Mouse (Mus musculus): ENCODE results near the gene Use1. TPM values are rescaled to one million over a fixed set of nuclear protein-coding genes. Genes with fewer than 3 reads are reported as not detected.
A peak's percentile ranks its signal among the peaks of the same experiment; 100 is the strongest.

Gene Use1
- polyA plus RNA-seq, 1 experiment from 2014 or later, result 71.7 TPM

DNA sequence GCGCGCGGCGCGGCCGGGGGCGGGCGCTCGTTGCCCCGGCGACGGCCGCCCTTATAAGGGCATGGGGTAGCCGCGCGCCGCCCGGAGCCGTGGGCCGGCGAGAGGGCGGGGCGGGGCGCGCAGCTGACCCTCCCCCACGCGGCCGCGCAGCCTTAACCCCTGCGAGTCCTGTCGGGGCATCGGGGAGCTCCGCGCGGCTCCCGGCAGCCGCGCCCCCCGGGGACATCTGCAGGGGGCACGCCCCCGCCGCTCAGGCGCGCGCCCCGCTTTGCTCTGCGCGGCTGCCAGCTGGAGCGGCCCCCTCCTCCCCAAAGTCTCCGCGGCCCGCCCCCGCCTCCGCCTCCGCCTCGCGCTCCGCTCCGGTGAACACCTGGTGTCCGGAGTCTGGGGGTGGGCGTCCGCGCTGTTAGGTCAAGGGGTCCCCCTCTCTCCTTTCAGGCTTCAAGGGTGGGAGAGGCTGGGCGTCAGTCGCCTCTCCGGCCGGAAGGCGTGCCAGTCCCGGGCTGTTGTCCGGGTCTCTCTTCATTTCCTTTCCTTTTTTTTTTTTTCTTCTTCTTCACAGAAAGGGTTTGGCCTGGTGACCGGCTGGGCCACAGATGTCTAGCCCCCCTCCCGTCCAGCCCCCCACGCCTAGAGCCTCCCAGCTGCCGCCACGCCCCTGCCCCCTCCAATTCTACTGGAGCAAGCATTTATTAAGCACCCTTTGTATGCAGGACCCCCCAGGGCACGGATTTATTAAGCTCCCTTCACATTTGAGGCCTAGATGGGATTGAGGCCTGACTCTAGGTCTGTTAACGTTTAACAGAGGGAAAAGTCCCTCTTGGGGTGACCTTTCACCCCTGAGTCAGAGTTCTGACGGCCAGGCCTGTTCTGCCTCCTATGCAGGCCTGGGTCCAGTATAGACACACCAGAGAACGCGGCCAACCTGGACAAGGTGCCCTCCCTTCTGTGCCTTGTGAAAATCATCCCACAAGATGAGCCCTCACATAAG lies 15.6 kb downstream of the Use1 start:
- peak overlapping the region; percentile 98 for H3K4me2 ChIP-seq
- H3K4me1 ChIP-seq (ENCODE audit: control insufficient read depth, insufficient read depth, low read length), result peaks cover 35% of the 10 kb centered on the region
- peak overlapping the region; percentile 91 for H3K27ac ChIP-seq (ENCODE audit: low read depth, low read length)
- peak overlapping the region; percentile 90 for H3K9ac ChIP-seq (ENCODE audit: low read length)
- H3K4me3 ChIP-seq (ENCODE audit: low read depth, low read length), result peak overlapping the region; percentile 89
- peaks cover 4% of the 10 kb centered on the region; the same call in 1 of the 2 replicates for H3K36me3 ChIP-seq (ENCODE audit: control insufficient read depth, insufficient read depth, low read length)
- H3K9me3 ChIP-seq (ENCODE audit: control insufficient read depth, low read length), result no peaks in the 10 kb centered on the region
- ATAC-seq (ENCODE audit: low FRiP score), result peak; percentile 88
- WGBS, result under 1% methylated on average over 76 of the region's 80 CpGs
- peak; percentile 99 for DNase-seq (ENCODE audit: low spot score, missing footprints)
- H3K27me3 ChIP-seq (ENCODE audit: control insufficient read depth, insufficient read depth, low read length), result no peaks in the 10 kb centered on the region

- peaks cover 31% of the 10 kb centered on the region for H3K4me1 ChIP-seq (ENCODE audit: control insufficient read depth, insufficient read depth, low read length)
Measured at GRCm38 (mm10) chr8:71383396-71383795, 16.7 kb downstream of the Use1 start.

GRCm38 (mm10) chr8:71383860-71384259 lies 17.2 kb downstream of the Use1 start:
- Histone ChIP-seq H3K27me3 (ENCODE audit: control insufficient read depth, insufficient read depth, low read length) (no peaks in the 10 kb centered on the region), H3K4me1 (ENCODE audit: control insufficient read depth, insufficient read depth, low read length) (peaks cover 28% of the 10 kb centered on the region), H3K4me2 (no peak overlapping the region), H3K9ac (ENCODE audit: low read length) (no peak overlapping the region), H3K4me3 (ENCODE audit: low read depth, low read length) (no peak overlapping the region), H3K36me3 (ENCODE audit: control insufficient read depth, insufficient read depth, low read length) (no peaks in the 10 kb centered on the region), H3K27ac (ENCODE audit: low read depth, low read length) (peak overlapping the region; percentile 91), H3K9me3 (ENCODE audit: control insufficient read depth, low read length) (no peaks in the 10 kb centered on the region)
- WGBS, result 35% methylated on average over 3 of the region's 3 CpGs
- DNase-seq (ENCODE audit: low spot score, missing footprints), result peak; percentile 82
- ATAC-seq (ENCODE audit: low FRiP score), result no peak

More at GRCm38 (mm10) chr8:71383396-71383795, 16.7 kb downstream of the Use1 start:
- Histone ChIP-seq H3K9me3 (ENCODE audit: control insufficient read depth, low read length) (no peaks in the 10 kb centered on the region), H3K9ac (ENCODE audit: low read length) (no peak overlapping the region; the same call in 1 of the 2 replicates), H3K36me3 (ENCODE audit: control insufficient read depth, insufficient read depth, low read length) (no peaks in the 10 kb centered on the region), H3K4me3 (ENCODE audit: low read depth, low read length) (no peak overlapping the region), H3K4me2 (no peak overlapping the region), H3K27me3 (ENCODE audit: control insufficient read depth, insufficient read depth, low read length) (no peaks in the 10 kb centered on the region), H3K27ac (ENCODE audit: low read depth, low read length) (peak overlapping the region; percentile 91)
- DNase-seq (ENCODE audit: low spot score, missing footprints) (peak; percentile 89), ATAC-seq (ENCODE audit: low FRiP score) (no peak)
- WGBS, result 7% methylated on average over 12 of the region's 12 CpGs

GRCm38 (mm10) chr8:71385212-71385835 lies 18.7 kb downstream of the Use1 start:
- no peak overlapping the region for H3K9ac ChIP-seq (ENCODE audit: low read length)
- no peak overlapping the region for H3K4me3 ChIP-seq (ENCODE audit: low read depth, low read length)
- 77% methylated on average over 12 of the region's 12 CpGs for WGBS
- H3K27me3 ChIP-seq (ENCODE audit: control insufficient read depth, insufficient read depth, low read length), result no peaks in the 10 kb centered on the region
- H3K27ac ChIP-seq (ENCODE audit: low read depth, low read length), result no peak overlapping the region
- ATAC-seq (ENCODE audit: low FRiP score), result no peak
- H3K9me3 ChIP-seq (ENCODE audit: control insufficient read depth, low read length), result no peaks in the 10 kb centered on the region
- H3K4me1 ChIP-seq (ENCODE audit: control insufficient read depth, insufficient read depth, low read length), result peaks cover 13% of the 10 kb centered on the region
- no peak for DNase-seq (ENCODE audit: low spot score, missing footprints)
- no peak overlapping the region for H3K4me2 ChIP-seq
- no peaks in the 10 kb centered on the region for H3K36me3 ChIP-seq (ENCODE audit: control insufficient read depth, insufficient read depth, low read length)

DNA sequence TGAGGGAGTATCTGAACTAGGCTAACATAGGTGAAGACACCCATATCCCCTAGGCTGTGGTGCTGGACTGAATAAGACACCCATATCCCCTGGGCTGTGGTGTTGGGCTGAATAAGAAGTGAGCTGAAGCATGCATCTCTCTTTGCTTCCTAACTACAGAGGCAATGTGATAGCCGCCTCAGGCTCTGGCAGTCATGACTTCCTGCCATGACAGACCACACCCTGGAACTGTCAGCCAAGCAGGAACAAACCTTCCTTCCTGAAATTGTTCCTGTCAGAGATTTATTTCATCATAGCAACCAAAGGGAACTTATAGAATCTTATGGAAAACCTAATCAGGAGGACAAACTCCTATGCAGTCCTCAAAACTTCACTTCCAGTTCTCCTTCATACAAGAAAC lies 21.6 kb downstream of the Use1 start:
- H3K4me2 ChIP-seq, result no peak overlapping the region

DNA sequence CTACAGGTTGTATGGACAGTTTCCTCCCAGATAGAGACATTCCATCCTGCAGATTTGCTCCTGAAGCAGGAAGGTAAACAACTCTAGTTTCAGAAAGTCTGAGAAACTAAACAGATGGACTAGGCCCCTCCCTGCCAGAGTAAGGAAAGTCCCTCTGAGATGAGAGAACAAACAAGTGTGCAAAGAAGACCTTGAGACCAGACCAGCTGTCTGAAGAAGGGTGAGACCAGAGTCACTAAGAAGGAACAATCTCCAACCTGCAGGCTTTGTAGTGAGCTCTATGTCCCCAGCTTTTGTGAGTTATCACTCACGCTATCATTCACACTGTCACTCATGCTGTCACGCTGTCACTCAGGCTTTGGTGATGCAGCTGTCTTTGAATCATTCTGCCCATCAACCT lies 25.0 kb downstream of the Use1 start:
- no peak overlapping the region for H3K4me2 ChIP-seq
- 85% methylated on average over 2 of the region's 2 CpGs for WGBS
- ATAC-seq (ENCODE audit: low FRiP score), result no peak
- 0 out of 2 replicates have a peak, but pooled peaks cover 3% of the 10 kb centered on the region for H3K4me1 ChIP-seq (ENCODE audit: control insufficient read depth, insufficient read depth, low read length)
- H3K27me3 ChIP-seq (ENCODE audit: control insufficient read depth, insufficient read depth, low read length), result no peaks in the 10 kb centered on the region
- H3K9me3 ChIP-seq (ENCODE audit: control insufficient read depth, low read length), result no peaks in the 10 kb centered on the region
- no peak for DNase-seq (ENCODE audit: low spot score, missing footprints)
- H3K9ac ChIP-seq (ENCODE audit: low read length), result no peak overlapping the region
- no peak overlapping the region for H3K4me3 ChIP-seq (ENCODE audit: low read depth, low read length)
- no peaks in the 10 kb centered on the region for H3K36me3 ChIP-seq (ENCODE audit: control insufficient read depth, insufficient read depth, low read length)
- H3K27ac ChIP-seq (ENCODE audit: low read depth, low read length), result no peak overlapping the region

More for the DNA sequence above, 21.6 kb downstream of the Use1 start:
- H3K36me3 ChIP-seq (ENCODE audit: control insufficient read depth, insufficient read depth, low read length), result no peaks in the 10 kb centered on the region
- DNase-seq (ENCODE audit: low spot score, missing footprints) (no peak), ATAC-seq (ENCODE audit: low FRiP score) (no peak)
- 95% methylated on average over 1 of the region's 1 CpGs for WGBS
- no peaks in the 10 kb centered on the region for H3K9me3 ChIP-seq (ENCODE audit: control insufficient read depth, low read length)
- H3K27me3 ChIP-seq (ENCODE audit: control insufficient read depth, insufficient read depth, low read length), result no peaks in the 10 kb centered on the region
- H3K9ac ChIP-seq (ENCODE audit: low read length), result no peak overlapping the region
- H3K4me1 ChIP-seq (ENCODE audit: control insufficient read depth, insufficient read depth, low read length), result peaks cover 6% of the 10 kb centered on the region
- H3K27ac ChIP-seq (ENCODE audit: low read depth, low read length), result no peak overlapping the region
- no peak overlapping the region for H3K4me3 ChIP-seq (ENCODE audit: low read depth, low read length)

- no peaks in the 10 kb centered on the region for H3K36me3 ChIP-seq (ENCODE audit: control insufficient read depth, insufficient read depth, low read length)
- no peak for DNase-seq (ENCODE audit: low spot score, missing footprints)
- no peak overlapping the region for H3K27ac ChIP-seq (ENCODE audit: low read depth, low read length)
- H3K4me1 ChIP-seq (ENCODE audit: control insufficient read depth, insufficient read depth, low read length), result peaks cover 6% of the 10 kb centered on the region
- no peak overlapping the region for H3K4me3 ChIP-seq (ENCODE audit: low read depth, low read length)
- no peak overlapping the region for H3K9ac ChIP-seq (ENCODE audit: low read length)
- ATAC-seq (ENCODE audit: low FRiP score), result no peak
- H3K9me3 ChIP-seq (ENCODE audit: control insufficient read depth, low read length), result no peaks in the 10 kb centered on the region
- no peak overlapping the region for H3K4me2 ChIP-seq
- no peaks in the 10 kb centered on the region for H3K27me3 ChIP-seq (ENCODE audit: control insufficient read depth, insufficient read depth, low read length)
- WGBS, result 66% methylated on average over 5 of the region's 5 CpGs
Measured at GRCm38 (mm10) chr8:71392391-71392790, 25.7 kb downstream of the Use1 start.

GRCm38 (mm10) chr8:71392871-71393270 lies 26.2 kb downstream of the Use1 start:
- no peak for ATAC-seq (ENCODE audit: low FRiP score)
- Histone ChIP-seq H3K27ac (ENCODE audit: low read depth, low read length) (no peak overlapping the region), H3K4me1 (ENCODE audit: control insufficient read depth, insufficient read depth, low read length) (peaks cover 9% of the 10 kb centered on the region), H3K9ac (ENCODE audit: low read length) (no peak overlapping the region), H3K4me3 (ENCODE audit: low read depth, low read length) (no peak overlapping the region), H3K4me2 (no peak overlapping the region), H3K27me3 (ENCODE audit: control insufficient read depth, insufficient read depth, low read length) (no peaks in the 10 kb centered on the region), H3K36me3 (ENCODE audit: control insufficient read depth, insufficient read depth, low read length) (no peaks in the 10 kb centered on the region), H3K9me3 (ENCODE audit: control insufficient read depth, low read length) (no peaks in the 10 kb centered on the region)
- 4% methylated on average over 3 of the region's 3 CpGs for WGBS
- DNase-seq (ENCODE audit: low spot score, missing footprints), result no peak

GRCm38 (mm10) chr8:71394481-71394880 lies 27.8 kb downstream of the Use1 start:
- no peak for DNase-seq (ENCODE audit: low spot score, missing footprints)
- H3K9me3 ChIP-seq (ENCODE audit: control insufficient read depth, low read length), result no peaks in the 10 kb centered on the region
- ATAC-seq (ENCODE audit: low FRiP score), result no peak
- H3K27me3 ChIP-seq (ENCODE audit: control insufficient read depth, insufficient read depth, low read length), result no peaks in the 10 kb centered on the region
- no peak overlapping the region for H3K4me3 ChIP-seq (ENCODE audit: low read depth, low read length)
- 79% methylated on average over 7 of the region's 7 CpGs for WGBS
- H3K36me3 ChIP-seq (ENCODE audit: control insufficient read depth, insufficient read depth, low read length), result no peaks in the 10 kb centered on the region
- H3K4me2 ChIP-seq, result no peak overlapping the region
- H3K27ac ChIP-seq (ENCODE audit: low read depth, low read length), result no peak overlapping the region
- no peak overlapping the region for H3K9ac ChIP-seq (ENCODE audit: low read length)
- H3K4me1 ChIP-seq (ENCODE audit: control insufficient read depth, insufficient read depth, low read length), result peaks cover 9% of the 10 kb centered on the region

Data from midbrain, embryonic 11.5 days (tissue).